Mouse (Mus musculus) cerebellum, adult 2 months (tissue): ENCODE results near the gene Uqcc1. TPM values are rescaled to one million over a fixed set of nuclear protein-coding genes. Genes with fewer than 3 reads are reported as not detected.

Source experiments
- DNase-seq, 2 experiments: peaks; one replicate each; pipeline ENCODE4 v3.0.0; 2021
- H3K27ac ChIP-seq: fragments of 200-500 bp; 2 replicates; pipeline ENCODE4 v1.5.1; 2012; ENCODE audit warnings: low read length, control low read depth, inconsistent platforms; ENCODE audit not compliant: insufficient read depth
- H3K27me3 ChIP-seq: fragments of 200-500 bp; 2 replicates; pipeline ENCODE4 v1.6.1; 2012; ENCODE audit warnings: inconsistent platforms, mild to moderate bottlenecking, low read length, moderate library complexity; ENCODE audit not compliant: control insufficient read depth, insufficient read depth
- H3K4me1 ChIP-seq: fragments of 200-500 bp; 2 replicates; pipeline ENCODE4 v1.6.1; 2011; ENCODE audit warnings: low read length; ENCODE audit not compliant: control insufficient read depth, insufficient read depth
- H3K4me3 ChIP-seq: fragments of 200-500 bp; replicated peaks from 2 replicates; pipeline ENCODE3; 2011; ENCODE audit warnings: mild to moderate bottlenecking, low read depth, low read length, control low read depth; ENCODE audit not compliant: insufficient read depth
- CTCF ChIP-seq: fragments of 200-500 bp; IDR thresholded peaks from 2 replicates; pipeline ENCODE4 v1.5.1; 2011; ENCODE audit warnings: low read depth, mild to moderate bottlenecking, control low read depth, low read length, moderate library complexity, borderline replicate concordance; ENCODE audit not compliant: insufficient read depth
- POLR2A ChIP-seq: fragments of 200-500 bp; IDR thresholded peaks from 2 replicates; pipeline ENCODE4 v1.6.1; 2011; ENCODE audit warnings: low read length, control low read depth, borderline replicate concordance; ENCODE audit not compliant: insufficient read depth
- WGBS: fragments of 180-500 bp; shearing (Covaris S2); methylation state at CpG from one replicate; pipeline ENCODE4 v1.1.7; 2018; 5-methylcytosine and 5-hydroxymethylcytosine counted together
- polyA plus RNA-seq: library from polyadenylated mRNA; depleted of rRNA; stranded (reverse); fragments of >200 nt; gene quantifications from 2 replicates; pipeline ENCODE4 v1.2.3, GENCODE M21; 2012

The Uqcc1 gene
- polyA plus RNA-seq, 1 experiment: 95.8 TPM

GRCm38 (mm10) chr2:155862573-155863300, 67.4 kb downstream of the Uqcc1 start:
- DNase-seq: no peak
- no peak for TF ChIP-seq POLR2A
- no peak for TF ChIP-seq CTCF
- 74% methylated on average over 13 of the region's 13 CpGs for WGBS
- H3K4me1 ChIP-seq: no peaks in the 10 kb centered on the region
- no peaks in the 10 kb centered on the region for H3K27me3 ChIP-seq
- no peak overlapping the region for H3K27ac ChIP-seq
- H3K4me3 ChIP-seq: no peak overlapping the region

GRCm38 (mm10) chr2:155861581-155861980, 68.5 kb downstream of the Uqcc1 start:
- Histone ChIP-seq H3K27me3 (no peaks in the 10 kb centered on the region), H3K4me3 (no peak overlapping the region), H3K27ac (no peak overlapping the region), H3K4me1 (no peaks in the 10 kb centered on the region)
- WGBS: 92% methylated on average over 6 of the region's 6 CpGs
- DNase-seq: no peak
- TF ChIP-seq CTCF: no peak

GRCm38 (mm10) chr2:155860102-155860501, 70.0 kb downstream of the Uqcc1 start:
- no peak for DNase-seq
- no peaks in the 10 kb centered on the region for H3K4me1 ChIP-seq
- H3K27me3 ChIP-seq: no peaks in the 10 kb centered on the region
- no peak for TF ChIP-seq POLR2A
- TF ChIP-seq CTCF: no peak
- 76% methylated on average over 7 of the region's 7 CpGs for WGBS
- H3K27ac ChIP-seq: no peak overlapping the region
- H3K4me3 ChIP-seq: no peak overlapping the region

- DNase-seq: no peak
- WGBS: 91% methylated on average over 5 of the region's 5 CpGs
- no peak for TF ChIP-seq CTCF
- TF ChIP-seq POLR2A: no peak
- Histone ChIP-seq H3K4me3 (no peak overlapping the region), H3K4me1 (no peaks in the 10 kb centered on the region), H3K27ac (no peak overlapping the region), H3K27me3 (no peaks in the 10 kb centered on the region)
Observed at GRCm38 (mm10) chr2:155852536-155852935, 77.6 kb downstream of the Uqcc1 start.

GRCm38 (mm10) chr2:155850120-155850519, 80.0 kb downstream of the Uqcc1 start:
- H3K4me1 ChIP-seq: no peaks in the 10 kb centered on the region
- no peak overlapping the region for H3K4me3 ChIP-seq
- 70% methylated on average over 7 of the region's 7 CpGs for WGBS
- TF ChIP-seq POLR2A (no peak), CTCF (no peak)
- no peaks in the 10 kb centered on the region for H3K27me3 ChIP-seq
- H3K27ac ChIP-seq: no peak overlapping the region
- DNase-seq: no peak

- no peak overlapping the region for H3K27ac ChIP-seq
- no peak for TF ChIP-seq POLR2A
- no peak for TF ChIP-seq CTCF
- WGBS: 65% methylated on average over 7 of the region's 7 CpGs
- no peaks in the 10 kb centered on the region for H3K27me3 ChIP-seq
- DNase-seq: no peak
- no peaks in the 10 kb centered on the region for H3K4me1 ChIP-seq
- H3K4me3 ChIP-seq: no peak overlapping the region
Observed at GRCm38 (mm10) chr2:155849464-155849863, 80.6 kb downstream of the Uqcc1 start.

- H3K4me3 ChIP-seq: no peak overlapping the region
- WGBS: 24% methylated on average over 6 of the region's 6 CpGs
- no peak overlapping the region for H3K27ac ChIP-seq
- H3K4me1 ChIP-seq: no peaks in the 10 kb centered on the region
- peak; percentile 71 to 79 for DNase-seq
- no peaks in the 10 kb centered on the region for H3K27me3 ChIP-seq
- TF ChIP-seq POLR2A: no peak
- peak; percentile 89 for TF ChIP-seq CTCF
Observed at GRCm38 (mm10) chr2:155848291-155848690, 81.8 kb downstream of the Uqcc1 start.

- H3K27ac ChIP-seq: no peak overlapping the region
- no peak for DNase-seq
- WGBS: 90% methylated on average over 8 of the region's 8 CpGs
- no peaks in the 10 kb centered on the region for H3K4me1 ChIP-seq
- TF ChIP-seq CTCF: no peak
- TF ChIP-seq POLR2A: no peak
- no peaks in the 10 kb centered on the region for H3K27me3 ChIP-seq
- H3K4me3 ChIP-seq: no peak overlapping the region
Observed at GRCm38 (mm10) chr2:155846930-155847329, 83.2 kb downstream of the Uqcc1 start.
